Mouse (Mus musculus): ENCODE results near the gene Tyw1. TPM values are rescaled to one million over a fixed set of nuclear protein-coding genes. Genes with fewer than 3 reads are reported as not detected.

Gene Tyw1
- 10.9 and 11.2 TPM in 2 replicates for polyA plus RNA-seq (2015; fragmentation: Nextera tagmentation; extraction: Ambion mirVana)

DNA sequence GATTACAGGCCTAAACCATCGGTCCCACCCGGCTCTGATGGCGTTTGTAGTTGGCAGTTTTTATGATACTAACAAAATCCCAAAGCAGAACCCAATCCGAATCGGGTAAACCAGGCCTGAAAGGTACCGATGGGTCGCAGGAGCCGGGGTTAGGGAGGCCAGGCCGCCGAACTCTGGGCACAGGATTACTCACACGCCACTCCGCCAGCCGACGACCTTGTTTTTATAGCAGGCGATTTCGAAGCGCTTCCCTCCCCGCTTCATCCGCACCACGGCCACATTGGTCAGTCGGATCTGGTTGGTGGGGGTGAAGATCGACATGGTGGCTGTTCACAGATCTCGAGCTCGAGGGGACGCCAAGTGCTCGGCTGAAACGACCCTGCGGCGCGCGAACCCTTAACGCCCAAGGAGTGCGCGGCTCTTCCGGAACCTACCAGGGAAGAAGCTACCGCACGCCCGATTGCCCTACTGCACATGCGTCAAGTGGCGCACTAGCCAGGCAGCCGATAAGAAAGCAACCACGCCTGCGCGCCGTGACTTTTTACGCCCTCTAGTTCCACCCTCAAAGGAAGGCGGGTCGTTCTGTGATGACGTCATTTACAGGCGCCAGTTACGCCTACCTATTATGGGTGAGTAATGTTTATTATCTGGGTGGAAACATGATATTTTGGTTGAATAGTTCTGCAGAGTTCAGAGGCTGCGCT lies at the start of gene Tyw1, which contains the start of gene Sbds:
Gene Tyw1, plus strand, starts transcription at position 603 of the 704 bp plus-strand sequence.
Gene Sbds, minus strand, starts transcription at position 514 of the 704 bp plus-strand sequence.
- peak within 1 kb of the TSS; percentile 91 for H3K4me2 ChIP-seq
- peak; percentile 85 for ATAC-seq (ENCODE audit: insufficient read depth)
- peak within 1 kb of the TSS; percentile 81 for H3K9ac ChIP-seq
- peaks cover 34% of the 10 kb centered on the region for H3K4me1 ChIP-seq (replicated peaks)
- no peaks in the 10 kb centered on the region for H3K9me3 ChIP-seq (replicated peaks)
- peak within 1 kb of the TSS; percentile 90 for H3K27ac ChIP-seq (replicated peaks)
- no peaks in the 10 kb centered on the region for H3K27me3 ChIP-seq
- WGBS (ENCODE audit: insufficient replicate concordance) = under 1% methylated on average over 52 of the region's 52 CpGs
- peaks cover 38% of the 10 kb centered on the region for H3K36me3 ChIP-seq (replicated peaks)
- H3K4me3 ChIP-seq (replicated peaks) = peak within 1 kb of the TSS; percentile 82

DNA sequence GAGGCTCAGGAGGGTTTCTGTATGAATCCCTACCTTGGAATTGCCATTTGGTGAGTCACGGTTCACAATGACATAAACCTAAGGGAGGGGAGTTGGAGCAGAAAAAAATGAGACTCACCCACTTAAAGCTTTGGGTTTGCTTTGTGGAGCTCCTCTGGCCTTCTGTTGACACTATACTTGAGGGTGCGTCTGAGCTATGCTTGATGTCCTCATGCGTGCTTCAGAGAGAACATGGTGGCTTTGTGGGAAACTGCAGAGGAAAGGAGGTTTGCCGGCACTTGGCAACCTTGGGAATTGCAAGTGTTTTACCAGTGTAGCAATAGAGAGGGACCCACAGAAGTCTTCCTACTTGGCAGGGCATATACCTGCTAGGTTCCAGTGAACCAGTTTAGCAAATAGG lies 48.1 kb upstream of the Tyw1 start:
- H3K4me1 ChIP-seq (replicated peaks) = peaks cover 4% of the 10 kb centered on the region; the same call in 1 of the 2 replicates
- H3K9me3 ChIP-seq (replicated peaks) = no peaks in the 10 kb centered on the region
- no peak overlapping the region for H3K4me2 ChIP-seq
- H3K27ac ChIP-seq (replicated peaks) = no peak overlapping the region
- no peak overlapping the region for H3K9ac ChIP-seq
- 90% methylated on average over 4 of the region's 4 CpGs for WGBS (ENCODE audit: insufficient replicate concordance)
- peaks cover 78% of the 10 kb centered on the region for H3K36me3 ChIP-seq (replicated peaks)
- H3K4me3 ChIP-seq (replicated peaks) = no peak overlapping the region
- ATAC-seq (ENCODE audit: insufficient read depth) = no peak
- no peaks in the 10 kb centered on the region for H3K27me3 ChIP-seq

DNA sequence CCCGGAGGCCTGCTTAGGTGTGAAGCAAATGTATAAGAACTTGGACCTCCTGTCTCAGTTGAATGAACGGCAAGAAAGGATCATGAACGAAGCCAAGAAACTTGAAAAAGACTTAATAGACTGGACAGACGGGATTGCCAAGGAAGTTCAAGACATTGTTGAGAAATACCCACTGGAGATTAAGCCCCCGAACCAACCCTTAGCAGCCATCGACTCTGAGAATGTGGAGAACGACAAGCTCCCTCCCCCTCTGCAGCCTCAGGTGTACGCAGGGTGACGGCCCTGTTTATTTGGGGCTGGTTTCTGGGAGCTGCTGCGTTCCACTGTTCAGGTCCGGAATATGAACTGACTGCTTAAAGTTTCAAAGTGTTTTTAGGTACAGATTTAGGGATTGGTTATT lies 42.5 kb upstream of the Tyw1 start:
- H3K9ac ChIP-seq = no peak overlapping the region
- no peaks in the 10 kb centered on the region for H3K27me3 ChIP-seq
- no peak overlapping the region for H3K27ac ChIP-seq (replicated peaks)
- H3K4me1 ChIP-seq (replicated peaks) = no peaks in the 10 kb centered on the region
- 88% methylated on average over 11 of the region's 11 CpGs for WGBS (ENCODE audit: insufficient replicate concordance)
- H3K4me3 ChIP-seq (replicated peaks) = no peak overlapping the region
- peaks cover 64% of the 10 kb centered on the region for H3K36me3 ChIP-seq (replicated peaks)
- no peak overlapping the region for H3K4me2 ChIP-seq
- no peaks in the 10 kb centered on the region for H3K9me3 ChIP-seq (replicated peaks)
- no peak for ATAC-seq (ENCODE audit: insufficient read depth)

DNA sequence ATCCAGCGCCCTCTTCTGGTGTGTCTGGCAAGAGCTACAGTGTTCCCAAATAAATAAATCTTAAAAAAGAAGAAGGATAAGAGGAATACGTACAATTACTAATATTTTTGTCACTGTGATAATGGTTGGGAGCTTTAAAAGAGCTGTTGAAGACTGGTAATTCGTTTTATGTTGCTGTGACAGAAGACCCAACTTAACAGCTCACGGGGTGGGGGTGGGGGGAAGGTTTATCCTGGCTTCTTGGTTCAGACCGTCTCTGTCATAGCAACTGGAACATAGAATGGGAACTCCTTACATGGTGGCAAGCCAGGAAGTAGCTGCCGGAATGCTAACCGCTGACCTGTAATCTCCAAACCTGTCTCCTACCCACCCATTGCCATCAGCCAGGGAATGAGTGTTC lies 38.6 kb upstream of the Tyw1 start, which contains the start of gene Tmem248:
Gene Tmem248, plus strand, starts transcription at position 301 of the 400 bp plus-strand sequence.
- Histone ChIP-seq H3K27ac (replicated peaks) (no peak within 1 kb of the TSS), H3K4me1 (replicated peaks) (peaks cover 10% of the 10 kb centered on the region), H3K4me3 (replicated peaks) (no peak within 1 kb of the TSS), H3K9ac (no peak within 1 kb of the TSS), H3K9me3 (replicated peaks) (no peaks in the 10 kb centered on the region), H3K4me2 (no peak within 1 kb of the TSS), H3K27me3 (no peaks in the 10 kb centered on the region), H3K36me3 (replicated peaks) (peaks cover 27% of the 10 kb centered on the region)
- 71% methylated on average over 7 of the region's 7 CpGs for WGBS (ENCODE audit: insufficient replicate concordance)
- no peak for ATAC-seq (ENCODE audit: insufficient read depth)

DNA sequence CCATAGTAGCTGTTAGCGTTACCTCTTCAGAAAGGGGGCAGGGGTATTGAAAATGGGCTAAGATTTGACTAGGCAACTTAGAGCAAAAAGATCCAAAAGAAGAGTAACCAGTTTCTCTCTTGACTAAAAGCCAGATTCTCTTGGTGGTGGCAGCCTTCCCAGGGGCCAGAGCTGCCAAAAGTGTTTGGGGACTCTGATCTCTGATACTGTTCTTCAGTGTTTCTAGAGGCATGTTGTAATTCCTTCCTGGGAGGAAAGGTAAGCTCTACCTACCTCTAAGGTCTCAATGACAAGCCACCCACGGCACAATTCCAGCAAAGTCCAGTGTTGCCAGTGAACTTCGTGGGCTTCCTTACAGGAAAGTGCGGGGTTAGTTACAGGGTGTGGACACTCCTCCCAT lies 38.0 kb upstream of the Tyw1 start:
- Histone ChIP-seq H3K4me3 (replicated peaks) (no peak overlapping the region), H3K27me3 (no peaks in the 10 kb centered on the region), H3K4me2 (no peak overlapping the region), H3K9me3 (replicated peaks) (no peaks in the 10 kb centered on the region), H3K9ac (no peak overlapping the region), H3K36me3 (replicated peaks) (peaks cover 21% of the 10 kb centered on the region), H3K27ac (replicated peaks) (no peak overlapping the region), H3K4me1 (replicated peaks) (peaks cover 11% of the 10 kb centered on the region)
- no peak for ATAC-seq (ENCODE audit: insufficient read depth)
- 78% methylated on average over 4 of the region's 4 CpGs for WGBS (ENCODE audit: insufficient replicate concordance)

DNA sequence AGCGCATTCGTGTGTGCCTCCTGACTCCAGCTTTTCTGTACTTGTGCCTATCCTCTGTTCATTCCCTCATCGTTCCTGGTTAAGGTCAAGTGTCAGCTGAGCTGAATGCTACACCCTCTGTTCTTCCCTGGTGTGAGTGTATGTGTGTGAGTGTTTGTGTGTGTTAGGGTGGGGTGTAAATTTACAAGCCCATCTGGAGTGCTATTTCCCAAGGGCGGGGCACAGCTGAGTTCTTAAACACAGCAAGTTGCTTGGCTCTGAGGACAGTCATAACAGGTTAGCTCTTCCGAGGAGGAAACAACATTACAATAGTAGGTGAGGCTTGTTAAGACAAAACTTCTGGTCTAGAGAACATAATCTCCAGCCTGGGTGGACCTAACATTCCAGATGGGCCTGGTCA lies 37.1 kb upstream of the Tyw1 start:
- WGBS (ENCODE audit: insufficient replicate concordance) = 87% methylated on average over 5 of the region's 5 CpGs
- H3K9ac ChIP-seq = no peak overlapping the region
- ATAC-seq (ENCODE audit: insufficient read depth) = no peak
- H3K27me3 ChIP-seq = no peaks in the 10 kb centered on the region
- peaks cover 17% of the 10 kb centered on the region for H3K4me1 ChIP-seq (replicated peaks)
- H3K4me2 ChIP-seq = no peak overlapping the region
- H3K4me3 ChIP-seq (replicated peaks) = no peak overlapping the region
- H3K9me3 ChIP-seq (replicated peaks) = no peaks in the 10 kb centered on the region
- no peak overlapping the region for H3K27ac ChIP-seq (replicated peaks)
- peaks cover 12% of the 10 kb centered on the region for H3K36me3 ChIP-seq (replicated peaks)

DNA sequence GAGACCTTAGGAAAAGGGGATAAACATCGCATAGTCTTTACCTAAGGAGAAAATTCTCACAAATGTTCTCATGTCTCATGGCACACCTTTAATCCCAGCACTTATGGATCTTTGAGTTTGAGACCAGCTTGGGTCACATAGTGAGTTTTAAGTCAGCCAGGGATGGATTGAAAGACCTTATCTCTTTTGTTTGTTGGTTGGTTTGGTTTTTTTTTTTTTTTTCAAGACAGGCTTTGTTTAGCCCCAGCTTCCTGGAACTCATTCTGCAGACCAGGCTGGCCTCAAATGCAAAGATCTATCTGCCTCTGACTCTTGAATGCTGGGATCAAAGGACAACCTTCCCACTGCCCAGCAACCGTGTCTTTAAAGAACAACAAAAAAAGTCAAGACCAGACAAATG lies 34.1 kb upstream of the Tyw1 start:
- no peaks in the 10 kb centered on the region for H3K27me3 ChIP-seq
- peak overlapping the region; percentile 84; the same call in 1 of the 2 replicates for H3K27ac ChIP-seq (replicated peaks)
- H3K4me3 ChIP-seq (replicated peaks) = peak overlapping the region; percentile 82
- 46% methylated on average over 2 of the region's 2 CpGs for WGBS (ENCODE audit: insufficient replicate concordance)
- peak overlapping the region; percentile 94 for H3K9ac ChIP-seq
- peaks cover 35% of the 10 kb centered on the region for H3K4me1 ChIP-seq (replicated peaks)
- H3K9me3 ChIP-seq (replicated peaks) = no peaks in the 10 kb centered on the region
- peaks cover 17% of the 10 kb centered on the region for H3K36me3 ChIP-seq (replicated peaks)
- H3K4me2 ChIP-seq = peak overlapping the region; percentile 82
- no peak for ATAC-seq (ENCODE audit: insufficient read depth)

DNA sequence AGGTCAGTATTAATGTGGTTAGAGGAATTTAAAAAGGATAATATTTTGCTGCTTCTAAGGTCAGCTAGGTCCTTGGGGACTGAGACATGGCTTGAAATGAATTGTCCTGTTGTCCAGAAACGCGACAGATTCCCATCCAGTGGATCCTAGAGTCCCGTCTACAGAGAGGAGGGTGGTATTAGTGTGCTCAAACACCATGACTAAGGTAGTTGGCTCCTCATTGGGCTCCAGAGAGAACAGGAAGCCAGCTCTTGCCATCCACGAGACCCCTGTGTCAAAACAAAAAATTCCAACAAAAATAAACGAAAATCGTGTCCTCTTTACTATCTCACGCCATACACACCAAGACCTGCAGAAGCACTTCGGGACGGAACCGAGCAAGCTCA lies 33.7 kb upstream of the Tyw1 start:
- Histone ChIP-seq H3K4me3 (replicated peaks) (peak overlapping the region; percentile 82), H3K4me1 (replicated peaks) (peaks cover 35% of the 10 kb centered on the region), H3K9ac (peak overlapping the region; percentile 94), H3K27ac (replicated peaks) (peak overlapping the region; percentile 84), H3K9me3 (replicated peaks) (no peaks in the 10 kb centered on the region), H3K4me2 (peak overlapping the region; percentile 82), H3K36me3 (replicated peaks) (peaks cover 18% of the 10 kb centered on the region), H3K27me3 (no peaks in the 10 kb centered on the region)
- WGBS (ENCODE audit: insufficient replicate concordance) = under 1% methylated on average over 10 of the region's 10 CpGs
- peak; percentile 38 for ATAC-seq (ENCODE audit: insufficient read depth)

DNA sequence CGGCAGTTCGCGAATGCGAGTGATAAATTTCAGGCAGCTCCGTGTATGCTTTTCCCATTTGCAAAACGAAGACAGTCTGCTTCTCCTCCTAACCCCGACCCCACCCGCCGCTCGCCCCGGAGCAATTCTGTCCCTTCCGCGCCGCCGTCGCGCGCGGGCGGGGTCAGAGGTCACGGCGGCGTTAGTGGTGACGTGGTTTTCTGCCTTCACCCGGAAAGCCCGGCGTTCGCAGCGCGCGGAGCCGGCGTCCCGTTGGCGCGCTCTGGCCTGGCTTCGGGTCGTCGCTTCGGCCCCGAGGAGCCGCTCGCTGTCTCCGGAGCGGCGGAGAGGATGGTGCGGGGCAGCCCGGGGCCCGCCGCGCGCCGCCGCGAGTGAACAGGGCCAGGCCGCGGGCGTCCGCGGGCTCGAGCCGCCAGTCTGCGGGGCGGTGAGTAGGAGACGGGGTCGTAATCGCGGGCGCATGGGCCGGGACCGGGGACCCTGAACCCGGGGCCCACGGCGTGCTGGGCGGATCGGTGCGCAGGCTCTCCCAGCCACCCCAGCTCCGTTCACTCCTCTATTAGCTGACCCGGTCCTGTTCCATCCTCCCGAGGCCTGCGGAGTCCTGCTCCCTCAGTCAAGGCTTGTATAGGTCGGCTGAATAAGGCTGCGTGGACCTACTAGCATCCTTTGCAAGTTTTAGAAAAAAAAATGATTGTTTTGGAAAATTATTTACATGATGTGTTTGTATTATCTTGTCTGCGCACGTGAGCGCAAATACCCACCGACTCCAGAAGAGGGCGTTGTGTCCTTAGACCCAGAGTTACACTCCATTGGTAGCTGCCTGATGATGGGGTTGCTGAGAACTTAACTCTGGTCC lies 33.0 kb upstream of the Tyw1 start:
- under 1% methylated on average over 84 of the region's 88 CpGs for WGBS (ENCODE audit: insufficient replicate concordance)

DNA sequence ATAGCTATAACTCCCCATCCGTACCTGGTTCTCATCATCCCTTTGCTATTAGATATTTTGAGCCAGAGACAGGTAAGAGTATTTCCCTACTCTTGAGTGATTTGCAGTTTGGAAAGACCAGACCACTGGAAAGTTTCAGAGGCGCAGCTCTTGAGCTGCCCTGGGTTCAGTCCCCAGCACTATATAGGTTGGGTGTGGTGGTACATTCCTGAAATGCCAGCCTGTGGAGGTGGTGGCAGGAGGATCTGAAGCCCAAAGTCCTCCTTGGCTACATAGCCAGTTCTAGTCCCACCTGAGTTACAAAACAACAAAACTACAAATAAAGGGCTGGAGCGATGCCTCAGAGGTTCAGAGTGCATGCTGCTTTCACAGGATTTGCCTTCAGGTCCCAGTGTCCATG lies 28.6 kb upstream of the Tyw1 start:
- ATAC-seq (ENCODE audit: insufficient read depth) = no peak
- no peaks in the 10 kb centered on the region for H3K27me3 ChIP-seq
- H3K27ac ChIP-seq (replicated peaks) = no peak overlapping the region
- H3K9me3 ChIP-seq (replicated peaks) = no peaks in the 10 kb centered on the region
- peaks cover 46% of the 10 kb centered on the region for H3K4me1 ChIP-seq (replicated peaks)
- H3K36me3 ChIP-seq (replicated peaks) = peaks cover 50% of the 10 kb centered on the region
- 80% methylated on average over 3 of the region's 3 CpGs for WGBS (ENCODE audit: insufficient replicate concordance)
- no peak overlapping the region for H3K4me3 ChIP-seq (replicated peaks)
- no peak overlapping the region for H3K4me2 ChIP-seq
- H3K9ac ChIP-seq = no peak overlapping the region

More for the DNA sequence above, 33.0 kb upstream of the Tyw1 start:
- peaks cover 38% of the 10 kb centered on the region for H3K4me1 ChIP-seq (replicated peaks)
- no peaks in the 10 kb centered on the region for H3K9me3 ChIP-seq (replicated peaks)
- peak overlapping the region; percentile 84 for H3K27ac ChIP-seq (replicated peaks)
- peak overlapping the region; percentile 94 for H3K9ac ChIP-seq
- peaks cover 22% of the 10 kb centered on the region for H3K36me3 ChIP-seq (replicated peaks)
- peak overlapping the region; percentile 82 for H3K4me3 ChIP-seq (replicated peaks)
- no peaks in the 10 kb centered on the region for H3K27me3 ChIP-seq
- peak overlapping the region; percentile 82 for H3K4me2 ChIP-seq
- peak; percentile 87 for ATAC-seq (ENCODE audit: insufficient read depth)

DNA sequence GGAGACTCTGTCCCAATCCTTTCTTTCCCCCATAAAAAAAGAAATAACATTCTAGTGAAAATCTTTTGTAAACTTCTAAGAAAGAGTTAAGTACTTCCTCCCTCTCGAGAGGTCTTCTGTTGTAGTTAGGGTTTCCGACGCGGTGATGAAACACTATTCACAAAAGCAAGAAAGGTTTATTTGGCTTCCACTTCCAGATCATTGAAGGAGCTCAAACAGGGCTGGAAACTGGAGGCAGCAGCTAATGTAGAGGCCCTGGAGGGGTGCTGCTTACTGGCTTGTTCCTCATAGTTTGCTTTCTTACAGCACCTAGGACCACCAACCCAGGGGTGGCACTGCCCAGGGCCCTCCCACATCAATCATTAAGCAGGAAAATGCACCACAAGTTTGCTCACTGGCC lies 27.3 kb upstream of the Tyw1 start:
- no peaks in the 10 kb centered on the region for H3K9me3 ChIP-seq (replicated peaks)
- peaks cover 42% of the 10 kb centered on the region for H3K4me1 ChIP-seq (replicated peaks)
- H3K36me3 ChIP-seq (replicated peaks) = peaks cover 63% of the 10 kb centered on the region
- 63% methylated on average over 4 of the region's 4 CpGs for WGBS (ENCODE audit: insufficient replicate concordance)
- H3K27me3 ChIP-seq = no peaks in the 10 kb centered on the region
- no peak overlapping the region for H3K4me2 ChIP-seq
- no peak for ATAC-seq (ENCODE audit: insufficient read depth)
- H3K9ac ChIP-seq = no peak overlapping the region
- H3K27ac ChIP-seq (replicated peaks) = no peak overlapping the region
- no peak overlapping the region for H3K4me3 ChIP-seq (replicated peaks)
